Mouse (Mus musculus) left cerebral cortex, postnatal 4 days (tissue): Measurements from ENCODE around the gene B830017H08Rik. TPM values are rescaled to one million over a fixed set of nuclear protein-coding genes. Genes with fewer than 3 reads are reported as not detected.

Source experiments
- DNase-seq: peaks from one replicate; pipeline ENCODE4 v3.0.0-alpha.2; 2022
- intact Hi-C: fragments of 180-260 bp; cut with DNase I; formaldehyde crosslinking; loops from one replicate; pipeline ENCODE4 v1.15.1; 2025
- total RNA-seq, 2 experiments: library from RNA; stranded (reverse); gene quantifications; 2 replicates each; pipeline ENCODE4 v1.2.3; 2021

B830017H08Rik gene
- total RNA-seq, 2 experiments from 2014 or later, result 3.9 to 4.3 TPM

DNA sequence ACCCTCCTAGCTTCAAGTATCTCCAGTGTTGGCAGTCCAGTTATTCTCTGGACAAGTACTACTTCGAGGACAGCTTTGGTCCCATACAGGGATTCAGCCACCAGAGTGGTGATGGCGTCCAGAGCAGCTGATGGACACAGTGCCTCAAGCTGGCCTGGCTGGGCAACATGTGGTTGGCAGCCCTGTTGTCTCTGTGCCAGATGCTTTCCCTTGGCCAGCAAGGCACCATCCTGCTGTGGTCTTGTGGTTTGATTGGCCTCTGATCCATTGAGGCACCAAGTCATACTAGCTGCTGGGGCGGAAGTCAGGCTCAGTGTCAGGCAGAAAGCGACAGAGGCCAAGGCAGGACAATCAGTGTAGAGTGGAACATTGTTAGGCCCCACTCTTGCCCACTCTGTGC, 23.8 kb upstream of the B830017H08Rik start:
- peak; percentile 52 for DNase-seq
- intact Hi-C loops, result no loop called here

DNA sequence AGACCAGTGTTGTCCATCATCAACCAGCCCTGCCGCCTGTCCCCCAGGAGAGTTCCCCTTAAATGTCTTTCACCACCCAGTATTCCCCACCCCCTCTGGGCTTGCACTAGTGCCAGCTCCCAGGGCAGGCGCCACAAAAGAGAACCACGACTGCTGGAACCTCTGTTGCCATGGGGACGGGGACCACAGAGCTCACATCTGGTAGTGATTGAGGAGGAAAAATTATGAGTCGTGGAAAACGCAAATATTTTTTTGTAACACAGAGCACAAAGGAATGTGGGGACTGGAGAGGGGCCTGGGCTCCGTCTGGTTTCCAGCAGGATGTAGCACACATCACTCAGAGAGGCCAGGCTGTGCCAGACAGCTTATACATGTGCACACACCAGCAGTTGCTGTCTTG, 23.2 kb upstream of the B830017H08Rik start:
- intact Hi-C loops, result no loop called here
- DNase-seq, result no peak

DNA sequence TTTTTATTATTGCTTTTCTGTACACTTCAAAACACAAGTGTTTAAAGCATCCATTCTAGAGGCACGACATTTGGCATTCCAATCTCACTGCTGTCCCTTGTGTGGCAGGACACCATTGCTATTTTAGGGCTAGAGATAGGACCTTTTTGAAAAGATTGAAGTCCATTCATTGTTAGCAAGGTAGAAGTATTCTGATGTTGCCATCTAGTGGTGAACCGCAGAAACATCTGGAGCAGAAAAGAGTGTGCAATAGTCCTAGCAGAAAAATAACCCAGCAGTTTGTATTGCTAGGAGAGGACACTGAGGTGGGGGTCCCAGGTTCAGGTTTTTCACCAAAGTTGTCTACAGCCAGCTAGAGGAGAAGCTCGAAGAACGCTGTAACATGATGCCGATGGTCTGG, 20.8 kb upstream of the B830017H08Rik start:
- DNase-seq, result no peak
- intact Hi-C loops, result no loop called here

DNA sequence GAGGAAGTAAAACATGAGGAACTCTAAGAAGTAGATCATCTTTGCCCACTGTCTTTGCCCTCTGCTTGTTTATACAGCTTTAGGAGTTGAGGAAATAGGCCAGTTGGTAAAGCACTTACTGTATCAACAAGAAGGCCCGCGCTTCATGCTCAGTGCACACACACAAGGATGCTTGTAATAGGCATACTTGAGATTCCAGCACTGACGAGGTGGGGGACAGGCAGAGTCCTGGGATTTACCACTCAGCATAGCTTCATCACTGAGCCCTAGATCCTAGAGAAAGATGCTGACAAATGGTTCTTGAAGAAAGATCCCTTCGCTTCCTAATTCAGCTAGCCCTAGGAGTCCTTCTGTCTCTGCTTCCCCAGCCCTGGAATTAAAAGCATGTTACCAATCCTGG, 19.7 kb upstream of the B830017H08Rik start:
- intact Hi-C loops, result no loop called here
- DNase-seq, result no peak

GRCm38 (mm10) chr16:17815411-17816402, 17.2 kb upstream of the B830017H08Rik start:
- intact Hi-C loops, result no loop called here
- DNase-seq, result peak; percentile 73

DNA sequence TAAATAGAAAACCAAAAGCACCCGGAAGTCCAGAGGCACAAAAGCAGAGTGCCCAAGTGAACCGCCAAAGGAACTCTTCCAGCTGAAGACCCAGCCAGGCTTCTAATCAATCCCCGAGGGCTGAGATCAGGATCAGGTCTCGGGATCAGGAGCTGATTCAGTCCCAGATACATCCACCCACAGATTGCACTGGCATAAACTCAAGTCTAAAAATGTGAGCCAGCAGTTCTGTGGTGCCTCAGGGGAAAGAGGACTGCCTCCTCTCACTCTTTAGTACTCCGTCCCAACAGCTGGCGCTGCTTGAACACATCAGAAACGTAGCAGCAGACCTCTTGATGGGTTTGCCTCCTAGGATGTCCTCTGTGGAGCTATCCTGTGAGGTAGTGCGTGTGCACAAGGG, 16.4 kb upstream of the B830017H08Rik start:
- intact Hi-C loops, result no loop called here

DNA sequence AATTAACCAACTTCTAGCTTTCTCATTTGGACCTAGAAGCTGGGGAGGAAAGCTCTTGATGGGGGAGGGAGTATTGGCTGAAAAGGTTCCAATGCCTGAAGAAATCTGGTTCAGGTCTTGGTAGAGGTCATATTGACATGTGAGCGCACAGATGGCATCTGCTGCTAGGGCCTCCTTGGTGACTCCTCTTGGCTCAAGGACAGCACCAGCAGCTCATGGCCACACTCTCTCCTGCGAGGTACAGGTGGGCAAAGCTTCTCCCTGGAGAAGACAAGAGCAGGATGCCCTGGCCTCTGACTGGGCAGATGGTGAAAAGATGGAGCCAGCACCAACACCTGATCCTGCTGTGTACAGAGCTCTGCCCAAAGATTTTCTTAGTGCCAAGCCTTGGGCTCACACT, 6.4 kb upstream of the B830017H08Rik start:
- no peak for DNase-seq
- intact Hi-C loops, result no loop called here

More for the DNA sequence above, 16.4 kb upstream of the B830017H08Rik start:
- no peak for DNase-seq

DNA sequence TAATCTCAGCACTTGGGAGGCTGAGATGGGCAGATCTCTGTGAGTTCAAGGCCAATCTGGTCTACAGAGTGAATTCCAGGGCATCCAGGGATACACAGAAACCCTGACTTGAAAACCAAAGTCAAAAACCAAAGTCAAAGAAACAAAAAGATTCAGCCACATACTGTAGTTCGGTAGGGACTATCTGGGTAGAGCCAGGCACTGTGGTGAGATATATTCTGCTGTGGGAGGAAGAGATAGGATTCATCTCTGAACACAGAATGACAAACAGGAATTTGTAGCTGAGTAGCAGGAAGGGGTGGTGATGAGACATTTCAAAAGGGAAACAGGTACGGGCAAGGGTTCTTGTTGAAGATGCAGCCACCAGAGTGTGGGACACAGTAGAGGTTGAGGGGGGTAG, 4.7 kb upstream of the B830017H08Rik start:
- intact Hi-C loops, result no loop called here
- no peak for DNase-seq

- DNase-seq, result no peak
- intact Hi-C loops, result no loop called here
These were observed 4.1 kb upstream of the B830017H08Rik start for GRCm38 (mm10) chr16:17828867-17829266.

- DNase-seq, result peak; percentile 46
- intact Hi-C loops, result no loop called here
These were observed 2.3 kb upstream of the B830017H08Rik start for GRCm38 (mm10) chr16:17830385-17831178.

- intact Hi-C loops, result no loop called here
- no peak for DNase-seq
These were observed 1.1 kb upstream of the B830017H08Rik start for GRCm38 (mm10) chr16:17831781-17832180.

GRCm38 (mm10) chr16:17833321-17833680, 380 bp downstream of the B830017H08Rik start:
- DNase-seq, result peak; percentile 34
- intact Hi-C loops, result no loop called here

DNA sequence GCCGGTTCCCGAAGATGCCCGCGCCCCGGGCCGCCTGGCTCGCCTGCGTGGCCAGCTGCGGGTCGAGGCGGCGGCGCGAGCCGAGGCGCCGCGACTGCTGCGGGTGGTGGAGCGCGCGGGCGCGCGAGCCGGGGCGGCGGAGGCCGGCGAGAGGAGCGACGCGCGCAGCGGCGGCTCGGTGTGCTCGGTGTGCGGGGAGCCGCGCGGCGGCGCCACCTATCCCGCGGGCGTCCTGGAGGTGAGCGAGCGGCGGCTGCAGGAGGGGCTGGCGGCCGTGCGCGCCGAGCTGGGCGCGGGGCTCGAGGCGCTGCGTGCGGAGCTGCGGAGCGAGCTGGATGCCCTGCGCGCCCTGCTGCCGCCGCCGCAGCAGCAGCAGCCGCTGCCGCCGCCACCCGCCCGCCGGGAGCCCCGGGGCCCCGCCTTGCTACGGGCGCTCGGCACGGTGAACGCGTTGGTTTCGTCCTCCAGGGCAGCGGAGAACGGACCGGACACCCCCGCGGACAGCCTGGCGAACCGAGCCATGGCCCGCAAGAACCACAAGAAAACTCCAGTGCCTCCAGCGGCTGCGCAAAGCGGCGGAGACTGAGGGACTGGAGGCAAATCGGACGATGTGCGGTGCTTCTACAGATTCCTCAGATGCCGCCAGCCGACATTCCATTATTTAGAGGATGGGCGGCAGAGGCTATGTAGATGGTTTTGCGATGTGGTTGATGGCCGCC, 919 bp downstream of the B830017H08Rik start:
- intact Hi-C loops, result no loop called here
- no peak for DNase-seq

GRCm38 (mm10) chr16:17834543-17834942, 1.6 kb downstream of the B830017H08Rik start:
- intact Hi-C loops, result no loop called here
- DNase-seq, result no peak

GRCm38 (mm10) chr16:17835481-17835880, 2.6 kb downstream of the B830017H08Rik start:
- intact Hi-C loops, result no loop called here
- no peak for DNase-seq

DNA sequence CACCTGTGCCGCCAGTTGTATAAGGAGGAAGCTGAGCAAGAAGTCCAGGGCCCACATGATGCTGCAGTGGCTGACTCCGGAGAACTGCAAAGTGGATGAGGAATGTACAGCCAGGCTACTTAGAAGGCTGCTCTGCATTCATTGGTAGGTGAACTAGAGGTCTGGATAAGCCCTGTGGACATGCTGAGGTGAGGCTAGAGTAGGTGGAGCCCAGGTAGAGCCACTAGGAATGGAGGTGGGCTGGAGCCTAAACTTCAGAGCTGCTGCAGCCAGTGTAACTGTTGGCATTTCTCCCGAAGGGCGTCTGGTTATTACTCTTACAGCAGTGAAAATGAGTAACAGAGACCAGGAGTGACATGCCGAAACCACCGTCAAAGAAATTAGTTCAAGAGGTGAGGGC, 5.1 kb downstream of the B830017H08Rik start, which contains the start of gene Car15:
Gene Car15, minus strand, starts transcription at position 314 of the 400 bp plus-strand sequence.
- intact Hi-C loops, result no loop called here

DNA sequence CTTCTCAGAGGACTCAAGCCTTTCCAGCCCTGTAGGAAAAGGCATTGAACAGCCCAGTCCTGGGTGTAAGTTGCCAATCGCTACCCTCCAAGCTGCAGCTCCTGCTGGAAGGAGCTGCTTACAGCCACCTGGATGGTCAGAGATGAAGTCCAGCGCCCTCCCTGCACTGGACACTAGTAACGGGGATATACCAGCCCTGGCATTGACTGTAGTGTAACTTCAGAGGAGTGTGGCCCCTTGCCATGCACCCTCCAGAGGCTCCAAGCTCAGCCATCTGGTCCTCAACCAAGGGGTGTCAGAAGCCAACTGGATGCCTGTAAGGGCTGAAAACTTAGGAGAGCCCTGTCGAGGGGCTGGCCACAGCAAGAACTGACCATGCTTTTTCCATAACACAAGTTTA, 7.1 kb downstream of the B830017H08Rik start:
- intact Hi-C loops, result no loop called here

More for the DNA sequence above, 5.1 kb downstream of the B830017H08Rik start, which contains the start of gene Car15:
- no peak for DNase-seq

GRCm38 (mm10) chr16:17842437-17842836, 9.5 kb downstream of the B830017H08Rik start:
- intact Hi-C loops, result no loop called here
- DNase-seq, result no peak

More for the DNA sequence above, 7.1 kb downstream of the B830017H08Rik start:
- peak; percentile 63 for DNase-seq

DNA sequence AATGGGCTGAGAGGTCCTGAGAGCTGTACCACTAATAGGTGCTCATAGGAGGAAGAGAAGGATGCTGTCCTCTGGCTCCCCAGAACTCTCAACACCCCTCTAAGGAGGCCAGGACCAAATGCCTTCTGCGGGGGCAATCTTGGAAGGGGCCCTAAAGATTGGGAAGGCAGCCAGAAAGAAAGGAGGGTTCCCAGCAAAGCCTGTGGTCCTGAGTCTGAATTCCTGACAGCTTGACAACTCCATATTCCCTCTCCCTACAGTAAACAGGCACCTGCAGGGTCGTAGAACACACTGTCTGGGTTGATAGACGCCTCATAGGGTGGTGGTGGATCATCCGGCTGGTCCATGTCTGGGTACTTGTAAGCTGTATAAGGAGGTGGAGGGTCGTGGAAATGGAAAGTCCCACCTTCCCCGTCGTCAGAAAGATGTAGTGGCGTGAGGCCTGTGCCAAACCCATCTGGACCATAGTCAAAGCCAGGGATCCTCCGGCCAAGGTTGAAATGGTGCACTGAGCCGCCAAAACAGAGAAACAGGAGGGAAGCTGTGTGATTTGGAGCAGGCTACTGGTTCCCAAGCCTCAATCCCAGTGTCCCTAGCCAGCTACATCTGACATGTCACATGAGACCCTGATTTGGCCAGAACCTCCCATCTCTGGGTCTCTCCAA, 10.9 kb downstream of the B830017H08Rik start:
- peak; percentile 60 for DNase-seq
- intact Hi-C loops, result no loop called here

- DNase-seq, result no peak
- intact Hi-C loops, result no loop called here
These were observed 15.5 kb downstream of the B830017H08Rik start for GRCm38 (mm10) chr16:17848431-17848830.
